Mouse (Mus musculus): Measurements from ENCODE around the gene Pde9a.

- no peak for TF ChIP-seq GATA1 (IDR thresholded peaks at IDR 0.05; ENCODE audit: low read length)
- TF ChIP-seq TAL1 (IDR thresholded peaks at IDR 0.05; ENCODE audit: low read length), result no peak
These were observed 23.8 kb downstream of the Pde9a start for GRCm38 (mm10) chr17:31409741-31410350.

All from erythroblast, embryonic 14.5 days (primary cell).